Comparison of ENCODE assay signal across 24 mouse cellular contexts in the genomic region with DNA sequence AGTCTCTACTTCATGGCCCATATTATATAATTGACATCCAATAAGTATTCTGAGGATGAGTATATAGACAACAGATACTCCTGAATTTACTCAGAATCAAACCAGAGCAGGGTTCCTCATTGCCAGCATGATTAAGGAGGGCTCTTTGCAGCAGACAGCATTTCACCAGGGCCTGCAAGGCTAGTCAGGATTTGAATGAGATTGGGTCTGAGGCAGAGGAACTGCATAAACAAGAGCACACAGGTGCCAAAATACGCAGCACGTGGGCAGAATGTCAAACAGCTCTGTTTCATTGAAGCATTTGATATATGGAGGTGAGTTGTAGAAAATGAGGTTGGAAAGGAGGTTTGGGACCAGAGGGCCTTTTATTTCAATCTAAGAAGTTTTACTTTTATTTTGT.
"Had no signal": no experiment of that assay in that cellular context is flagged by ENCODE, and none has a peak within 500 bp of the region (broad histone marks: within the 10 kb centered on the region; RNA-seq: fewer than 3 reads in every experiment).

No protein-coding gene starts in this region.

- H3K4me2 ChIP-seq: heart, embryonic 12.5 days; hindbrain, embryonic 13.5 days; hindbrain, embryonic 15.5 days; intestine, embryonic 15.5 days; limb, embryonic 12.5 days; liver, embryonic 11.5 days had no signal

- DNase-seq: gastrocnemius, adult 2 months; gastrocnemius, postnatal 10 days; gastrocnemius, postnatal 25 days; heart, adult 18-20 months; heart, postnatal 10 days; heart, postnatal 4 days; kidney, adult 18-20 months; kidney, adult 8-10 months; kidney, postnatal 10 days; kidney, postnatal 25 days; kidney, postnatal 4 days; liver had no signal

- ATAC-seq: inflammation-experienced regulatory T-cells, adult 6 months; intestine, embryonic 15.5 days; intestine, postnatal 0 days had no signal

- H3K9me3 ChIP-seq: heart, embryonic 10.5 days; heart, embryonic 12.5 days; hindbrain, embryonic 13.5 days; hindbrain, embryonic 15.5 days; intestine, embryonic 15.5 days; limb, embryonic 10.5 days; limb, embryonic 12.5 days had no signal

- H3K36me3 ChIP-seq: heart, embryonic 10.5 days; heart, embryonic 12.5 days; hindbrain, embryonic 13.5 days; hindbrain, embryonic 15.5 days; intestine, embryonic 15.5 days; limb, embryonic 10.5 days; limb, embryonic 12.5 days had no signal

- H3K27me3 ChIP-seq: heart, embryonic 12.5 days; hindbrain, embryonic 13.5 days; hindbrain, embryonic 15.5 days; intestine, embryonic 15.5 days; limb, embryonic 12.5 days had no signal

- H3K4me3 ChIP-seq: gastrocnemius, adult 2 months; heart, embryonic 10.5 days; heart, embryonic 12.5 days; hindbrain, embryonic 13.5 days; hindbrain, embryonic 15.5 days; intestine, embryonic 15.5 days; layer of hippocampus, adult 2 months; left cerebral cortex, adult 2 months; limb, embryonic 10.5 days; limb, embryonic 12.5 days had no signal

- H3K27ac ChIP-seq: gastrocnemius, adult 2 months; heart, embryonic 10.5 days; hindbrain, embryonic 13.5 days; hindbrain, embryonic 15.5 days; intestine, embryonic 15.5 days; layer of hippocampus, adult 2 months; left cerebral cortex, adult 2 months; limb, embryonic 10.5 days; limb, embryonic 12.5 days had no signal

- H3K4me1 ChIP-seq: heart, embryonic 10.5 days; heart, embryonic 12.5 days; hindbrain, embryonic 13.5 days; hindbrain, embryonic 15.5 days; intestine, embryonic 15.5 days; limb, embryonic 10.5 days; limb, embryonic 12.5 days had no signal

- H3K9ac ChIP-seq: heart, embryonic 12.5 days; hindbrain, embryonic 13.5 days; hindbrain, embryonic 15.5 days; intestine, embryonic 15.5 days; limb, embryonic 12.5 days had no signal
